In genomic region chr11:76418423-76418822, GRCm38 (mm10) we compare ENCODE assay signal across 10 mouse cellular contexts. TPM values are rescaled to one million over a fixed set of nuclear protein-coding genes. Genes with fewer than 3 reads are reported as not detected.
DNase-seq lines count a peak whose midpoint lies in the region; ATAC-seq and TF ChIP-seq lines count a peak whose summit lies in the region.
"Had no signal": no experiment of that assay in that cellular context is flagged by ENCODE, and none has a peak within 500 bp of the region (broad histone marks: within the 10 kb centered on the region; RNA-seq: fewer than 3 reads in every experiment).

No protein-coding gene starts in this region.

- peak overlapping the region; percentile 78 for H3K27ac ChIP-seq in layer of hippocampus, adult 2 months
- H3K27ac ChIP-seq in hindbrain, embryonic 16.5 days (ENCODE audit: low read depth, low read length): peak overlapping the region; percentile 50
- H3K27ac ChIP-seq: heart, adult 2 months had no signal

- 53% methylated on average over 8 of the region's 8 CpGs for WGBS in hindbrain, embryonic 16.5 days

- peak; percentile 61 for ATAC-seq in hindbrain, embryonic 16.5 days
- no peak for ATAC-seq in activated CD4-positive, CD25-positive, alpha-beta regulatory T cell, adult 4 months
- ATAC-seq: lung, postnatal 0 days had no signal

- H3K27me3 ChIP-seq in hindbrain, embryonic 16.5 days (replicated peaks; ENCODE audit: control insufficient read depth, insufficient read depth, low read length): no peaks in the 10 kb centered on the region

- H3K4me3 ChIP-seq in layer of hippocampus, adult 2 months: no peak overlapping the region
- no peak overlapping the region for H3K4me3 ChIP-seq in hindbrain, embryonic 16.5 days (ENCODE audit: low read length)
- H3K4me3 ChIP-seq: heart, adult 2 months had no signal

- H3K4me1 ChIP-seq in hindbrain, embryonic 16.5 days (ENCODE audit: control insufficient read depth, insufficient read depth, low read depth, low read length): peaks cover 11% of the 10 kb centered on the region

- H3K4me2 ChIP-seq in hindbrain, embryonic 16.5 days (ENCODE audit: low read length): no peak overlapping the region

- DNase-seq in adrenal gland, adult (ENCODE audit: inconsistent age in 2 of 2, low spot score in 1 of 2): peak; percentile 77 to 91
- no peak for DNase-seq in adrenal gland, postnatal 4 days (ENCODE audit: low spot score in 2 of 2)
- DNase-seq in layer of hippocampus, adult 2 months (ENCODE audit: low spot score in 2 of 2): no peak
- DNase-seq in layer of hippocampus, postnatal 25 days (ENCODE audit: extremely low spot score in 1 of 2, low spot score in 1 of 2): no peak
- DNase-seq in adrenal gland, postnatal 10 days: peak; percentile 84
- DNase-seq in B cell, adult 2 months: no peak

- no peak overlapping the region; the same call in 1 of the 2 replicates for H3K9ac ChIP-seq in hindbrain, embryonic 16.5 days (ENCODE audit: low read depth, low read length)

- H3K36me3 ChIP-seq in hindbrain, embryonic 16.5 days (ENCODE audit: control insufficient read depth, insufficient read depth, low read length): peaks cover 57% of the 10 kb centered on the region

- H3K9me3 ChIP-seq in hindbrain, embryonic 16.5 days (ENCODE audit: control insufficient read depth, low read length): no peaks in the 10 kb centered on the region

- TF ChIP-seq CTCF in layer of hippocampus, adult 2 months (conservative IDR thresholded peaks at IDR 0.05): no peak

RNA-seq across cellular contexts. Expression of gene Timm22, which starts 11.7 kb away (rescaled TPM):
- total RNA-seq in adrenal gland, postnatal 4 days (2021): 10 to 100 TPM; 46.5 to 52.9 TPM
- 10 to 100 TPM; 28.6 to 29.4 TPM for total RNA-seq in layer of hippocampus, adult 2 months (2021)
- total RNA-seq in layer of hippocampus, postnatal 25 days (2021): 10 to 100 TPM; 25.9 to 39.4 TPM
- 10 to 100 TPM; 45.2 to 47.5 TPM for total RNA-seq in adrenal gland, postnatal 10 days (2021)
- 99.8 and 107 TPM in 2 replicates for polyA plus RNA-seq in hindbrain, embryonic 16.5 days (2015; fragmentation: Nextera tagmentation; extraction: Ambion mirVana)
- polyA plus RNA-seq in activated CD4-positive, CD25-positive, alpha-beta regulatory T cell, adult 4 months (2017; shearing (Covaris generic)): 10 to 100 TPM; 52.1 to 72.8 TPM

RNA-seq across cellular contexts. Expression of gene Nxn, which starts 19.5 kb away (rescaled TPM):
- total RNA-seq in adrenal gland, postnatal 4 days (2021): 10 to 100 TPM; 26.4 to 28.3 TPM
- total RNA-seq in layer of hippocampus, adult 2 months (2021): 10 to 100 TPM; 11.6 to 12.2 TPM
- 10 to 100 TPM in 1 of 2 experiments, 1 to 10 TPM in 1; 8.9 to 12.4 TPM for total RNA-seq in layer of hippocampus, postnatal 25 days (2021)
- total RNA-seq in adrenal gland, postnatal 10 days (2021): 10 to 100 TPM; 22.5 to 25.0 TPM
- polyA plus RNA-seq in hindbrain, embryonic 16.5 days (2015; fragmentation: Nextera tagmentation; extraction: Ambion mirVana): 22.2 and 28.8 TPM in 2 replicates
- 1 to 10 TPM in 1 of 2 experiments, under 1 TPM in 1; 0.71 to 1.8 TPM for polyA plus RNA-seq in activated CD4-positive, CD25-positive, alpha-beta regulatory T cell, adult 4 months (2017; shearing (Covaris generic))

Comparison
In these comparisons a context has a peak if more than half of its experiments do, and no peak if none do; other contexts are left out.
1. DNase-seq: peak in adrenal gland, adult (2 of 2) and adrenal gland, postnatal 10 days (single experiment); none in adrenal gland, postnatal 4 days (0 of 2), layer of hippocampus, adult 2 months (0 of 2), layer of hippocampus, postnatal 25 days (0 of 2) and B cell, adult 2 months (0 of 2).